Mouse (Mus musculus) spleen, adult 12 weeks (tissue): Measurements from ENCODE around the gene Map3k7.
A peak's percentile ranks its signal among the peaks of the same experiment; 100 is the strongest.

ENCODE experiments used
- DNase-seq: peaks from one replicate; pipeline ENCODE4 v3.0.0; 2022; ENCODE audit warnings: low spot score

Gene Map3k7

DNA sequence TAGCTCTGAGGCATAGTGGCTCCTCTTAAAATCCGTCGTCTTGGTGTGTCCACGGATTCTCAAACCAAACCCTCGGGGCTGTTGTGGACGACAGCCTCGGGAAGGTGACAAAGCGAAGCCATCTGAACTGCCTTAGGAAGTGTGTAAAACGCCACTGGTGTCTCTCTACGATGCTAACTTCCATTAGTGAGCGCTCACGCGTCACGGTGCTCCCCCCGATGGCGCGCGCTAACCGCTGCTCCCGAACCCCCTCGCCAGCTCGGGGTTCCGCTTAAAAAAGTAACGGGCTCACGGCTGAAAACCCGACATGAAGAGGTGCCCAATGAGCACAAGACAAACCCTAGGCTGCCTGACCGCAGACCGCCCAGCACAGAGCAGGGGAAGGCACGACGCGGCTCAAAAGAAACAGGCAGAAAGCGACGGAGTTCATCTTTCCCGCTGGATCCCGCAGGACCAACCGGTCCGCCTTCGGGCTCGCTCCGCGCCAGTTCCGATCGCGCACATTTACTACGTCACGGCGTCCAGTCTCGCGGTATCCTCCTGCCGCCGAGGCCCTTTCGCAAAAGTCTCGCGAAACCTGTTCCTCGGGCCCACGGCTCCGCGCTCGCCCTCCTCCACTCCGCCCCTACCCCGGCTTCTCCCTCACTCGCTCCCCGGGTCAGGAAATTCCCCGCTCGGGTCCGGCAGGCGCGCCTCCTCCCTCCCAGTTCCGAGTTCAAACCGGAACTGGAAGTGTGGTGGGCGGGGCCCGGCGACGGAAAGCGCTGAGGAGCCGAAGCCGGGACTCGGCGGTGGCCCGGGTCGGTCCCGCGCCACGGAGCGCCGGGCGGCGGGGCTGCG is at the start of gene Map3k7:
TSS of gene Map3k7 (plus strand) at position 744 of the 840 bp plus-strand sequence.
- peak; percentile 81 for DNase-seq

DNA sequence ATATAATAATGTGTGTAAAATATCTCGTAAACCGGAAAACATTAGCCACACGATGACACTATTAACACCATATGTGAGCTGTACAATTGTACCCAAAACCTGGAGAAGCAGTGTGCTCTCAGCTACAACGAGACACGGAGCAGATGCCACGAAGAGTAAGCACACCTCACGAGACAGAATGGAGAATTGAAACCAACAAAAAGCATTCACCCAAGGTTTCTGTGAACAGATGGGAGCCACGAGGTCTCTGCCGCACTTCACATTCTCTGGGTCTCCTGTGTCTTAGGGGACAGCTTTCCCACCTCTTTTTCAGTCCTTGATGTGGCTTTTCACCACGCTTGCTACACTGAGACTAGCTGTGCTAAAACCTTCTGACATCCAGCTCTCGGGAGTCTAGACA is 48.8 kb upstream of the Map3k7 start:
- no peak for DNase-seq

DNA sequence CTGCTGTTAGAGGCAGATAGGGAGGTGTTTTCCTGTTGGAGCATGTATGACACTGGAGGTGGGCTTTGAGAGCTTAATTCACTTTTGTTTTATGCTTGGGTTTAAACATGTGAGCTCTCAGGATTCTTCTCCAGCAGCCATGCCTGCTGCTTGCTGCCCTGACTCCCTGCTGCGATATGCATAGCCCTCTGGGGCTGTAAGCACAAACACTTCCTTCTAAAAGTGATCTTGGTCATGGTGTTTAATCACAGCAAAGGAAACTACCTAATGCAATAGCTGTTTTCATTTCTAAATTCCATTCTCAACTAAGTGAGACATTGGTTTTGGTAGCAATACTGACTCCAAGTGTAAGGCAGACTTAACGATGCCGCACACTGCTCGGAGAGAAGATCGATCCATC is 45.2 kb upstream of the Map3k7 start:
- DNase-seq: no peak

DNA sequence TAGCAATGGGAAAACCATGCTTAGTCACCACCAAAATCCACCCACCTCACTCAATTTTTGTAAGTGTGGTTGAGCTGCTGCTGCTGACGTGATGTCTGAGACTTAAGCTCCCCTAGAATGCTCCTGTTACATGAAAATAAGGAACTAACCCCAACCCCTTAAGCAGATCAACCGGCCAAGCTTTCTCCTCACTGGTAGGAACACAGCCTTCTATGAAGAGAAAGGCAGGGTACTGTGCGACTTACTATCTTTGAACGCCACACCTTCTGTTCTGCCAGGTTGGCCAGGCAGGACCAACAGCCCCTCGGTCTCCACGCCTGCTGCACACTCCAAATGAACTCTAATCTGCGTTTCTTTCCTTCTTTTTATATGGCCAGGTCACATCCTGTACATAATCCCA is 41.7 kb upstream of the Map3k7 start:
- no peak for DNase-seq

DNA sequence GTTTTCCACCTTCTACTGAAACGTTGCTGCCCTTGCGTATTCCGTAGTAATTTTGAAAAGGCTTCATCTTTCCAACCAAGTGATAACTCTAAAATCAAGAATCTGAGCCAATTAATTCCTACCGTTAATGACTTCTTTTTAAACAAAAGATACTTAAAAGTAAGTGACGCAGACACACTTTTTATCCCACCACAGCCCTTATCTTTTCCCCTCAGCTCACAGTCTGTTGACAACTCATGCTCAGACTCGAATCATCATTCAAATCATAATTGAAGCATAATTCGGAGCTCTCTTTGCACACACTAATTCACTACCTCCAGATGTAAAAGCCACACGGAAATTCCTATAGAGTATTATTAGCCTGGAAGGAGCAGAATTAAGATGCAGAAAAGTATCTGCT is 40.5 kb upstream of the Map3k7 start:
- DNase-seq: no peak

DNA sequence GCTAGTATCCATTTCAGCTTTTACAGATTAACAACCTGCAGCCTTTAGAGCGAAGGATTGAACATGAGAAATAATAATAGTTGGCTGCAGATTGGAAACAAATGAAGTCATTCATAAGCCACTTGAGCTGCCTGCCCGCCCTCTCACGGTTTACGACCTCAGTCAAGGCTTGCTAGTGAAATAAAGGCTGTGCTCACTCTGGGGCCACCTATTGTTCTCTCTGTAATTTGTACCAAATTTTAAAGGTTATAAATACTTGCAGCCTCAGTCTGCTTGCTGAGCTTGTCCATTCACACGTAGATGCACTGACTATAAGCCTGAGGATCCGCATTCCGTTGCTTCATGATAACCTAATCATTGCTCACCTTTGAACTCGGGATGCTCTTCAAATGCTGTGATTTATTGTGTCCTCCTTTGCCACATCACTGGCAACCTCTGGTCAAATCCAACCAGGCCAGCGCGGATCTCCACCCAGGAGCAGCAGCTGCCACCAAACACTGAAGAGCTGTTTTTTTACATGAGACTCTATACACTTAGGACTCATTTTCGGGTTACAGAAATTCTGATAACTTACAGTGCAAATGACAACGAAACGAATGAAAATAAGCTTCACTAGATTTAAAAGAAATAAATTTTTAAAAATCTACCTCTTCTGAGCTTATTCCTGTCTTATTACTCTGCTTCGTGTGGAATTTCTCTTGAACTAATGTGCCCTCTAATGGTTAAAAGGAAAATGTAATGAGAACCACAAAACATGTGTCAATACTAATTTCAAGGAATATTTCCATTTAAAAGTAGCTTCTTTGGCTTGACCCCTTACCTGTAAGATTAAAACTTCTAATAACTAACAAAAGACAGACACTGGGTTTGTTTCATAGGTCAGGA is 39.4 kb upstream of the Map3k7 start:
- DNase-seq: no peak

DNA sequence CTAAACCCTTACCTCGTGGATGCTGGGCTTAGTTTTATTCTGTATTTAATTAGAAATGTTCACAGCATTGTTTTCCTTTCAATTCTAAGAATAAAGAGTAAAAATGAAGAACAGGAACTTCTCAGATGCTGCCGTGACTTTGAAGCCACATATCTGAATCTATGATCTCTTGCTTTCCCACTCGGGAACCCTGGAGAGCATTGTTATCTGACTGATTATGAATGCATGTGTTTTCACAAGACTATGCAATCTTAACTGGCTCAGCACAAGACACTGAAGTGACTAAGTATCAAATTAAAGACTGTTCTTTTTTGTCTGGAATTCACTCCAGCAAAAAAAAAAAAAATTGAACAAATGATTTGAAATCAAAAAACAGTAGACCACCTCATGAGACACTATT is 30.7 kb upstream of the Map3k7 start:
- no peak for DNase-seq

DNA sequence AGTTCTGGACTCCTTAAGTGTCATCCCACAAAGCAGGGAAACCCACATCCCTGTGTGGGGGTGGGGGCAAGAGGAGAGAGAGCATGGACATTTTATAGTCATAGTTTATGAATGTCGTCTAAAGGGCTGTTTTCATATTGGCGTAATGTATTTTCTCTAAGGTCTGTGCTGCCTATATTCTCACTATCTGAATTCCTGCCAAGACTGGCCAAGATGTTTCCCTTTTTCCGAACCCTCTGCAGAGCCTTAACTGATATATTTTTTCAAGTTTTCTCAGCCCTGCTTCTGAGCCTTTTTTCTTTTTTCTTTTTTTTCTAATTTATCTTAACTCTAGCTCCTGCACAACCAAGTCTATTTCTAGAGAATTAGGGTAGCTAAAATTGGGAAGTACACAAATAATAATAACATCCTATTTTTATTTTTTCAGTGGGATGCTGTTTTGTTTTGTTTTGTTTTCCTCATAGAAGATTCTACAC is 28.0 kb upstream of the Map3k7 start:
- DNase-seq: no peak

DNA sequence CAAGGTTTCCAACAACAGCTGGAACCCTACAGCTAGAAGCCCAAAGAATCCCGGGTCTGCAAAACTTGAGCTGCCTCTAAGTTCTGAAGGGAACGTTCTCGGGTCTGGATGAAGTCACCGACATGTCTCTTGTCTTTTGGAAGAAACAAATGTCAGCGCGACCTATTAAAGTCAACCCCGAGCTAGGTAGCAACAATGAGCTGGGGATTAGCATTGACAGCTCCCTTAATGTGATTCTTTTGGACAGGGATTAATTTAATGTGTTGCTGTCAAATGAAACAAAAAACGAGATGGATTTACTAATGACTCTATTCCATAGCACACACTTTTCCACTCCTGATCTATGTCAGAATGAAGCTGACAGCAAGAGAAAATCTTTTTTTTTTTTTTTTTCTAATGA is 27.5 kb upstream of the Map3k7 start:
- no peak for DNase-seq

DNA sequence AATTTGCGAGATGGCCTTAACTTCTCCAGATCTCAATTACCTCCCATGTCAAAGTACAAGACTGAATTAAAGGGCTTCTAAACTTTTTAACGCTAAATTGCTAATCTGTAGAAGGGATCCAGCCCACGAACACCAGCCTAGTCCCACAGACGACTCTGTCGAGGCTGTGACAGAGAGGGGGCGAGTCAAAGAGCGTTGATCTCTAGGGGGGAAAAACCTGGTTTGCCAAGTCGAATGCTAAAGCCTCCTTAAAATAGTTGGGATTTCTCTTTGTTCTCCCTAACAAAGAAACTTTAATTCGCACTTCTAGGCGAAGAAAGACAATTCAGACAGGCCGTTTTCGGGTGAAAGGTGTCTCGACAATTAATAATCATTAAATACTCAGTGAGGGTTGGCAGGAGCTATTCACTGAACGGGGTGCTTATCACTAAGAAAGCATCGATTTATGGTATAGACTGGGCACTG is 27.0 kb upstream of the Map3k7 start:
- DNase-seq: no peak

DNA sequence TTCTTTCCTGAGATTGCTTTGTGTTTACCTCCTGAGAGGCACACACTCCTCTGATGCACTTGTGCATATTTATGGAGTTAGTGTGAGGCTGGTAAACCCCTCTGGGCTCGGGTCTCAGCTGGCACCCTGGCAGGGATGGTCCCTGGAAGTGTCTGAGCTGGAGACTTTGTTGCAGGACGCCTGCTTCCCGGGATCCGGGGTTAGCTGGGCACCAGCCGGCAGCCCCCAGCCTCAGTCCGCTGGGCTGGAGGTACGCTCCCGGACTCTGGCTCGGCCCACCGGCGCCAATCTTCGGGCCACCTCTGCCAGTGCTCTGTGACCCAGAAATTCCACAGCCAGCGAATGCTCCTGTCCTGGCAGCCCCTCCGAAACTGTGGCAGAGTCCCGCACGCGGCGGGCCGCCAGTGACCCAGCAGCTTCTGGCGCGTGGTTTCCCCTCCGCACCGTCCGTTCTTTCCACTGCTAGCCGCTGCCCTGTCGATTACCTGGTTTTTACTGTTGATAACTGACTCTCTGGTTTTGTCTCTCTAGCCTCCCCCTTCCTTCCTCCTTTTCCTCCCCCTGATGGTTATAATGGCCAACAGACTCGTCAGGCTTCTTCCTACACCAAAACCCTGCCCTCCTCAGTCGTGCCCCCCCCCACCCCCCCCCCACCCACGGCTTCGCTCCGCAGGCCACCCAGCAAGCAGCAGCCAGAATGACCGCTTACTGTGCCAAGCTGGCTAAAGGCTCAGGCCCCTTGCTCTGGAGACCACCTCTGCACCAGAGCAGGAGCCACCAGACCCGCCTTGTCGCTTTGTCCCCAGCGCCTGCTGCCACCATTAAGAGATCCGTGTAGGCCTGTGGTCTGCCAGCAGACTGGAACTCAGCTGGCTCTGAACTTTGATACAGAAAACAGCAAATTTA is 26.3 kb upstream of the Map3k7 start:
- no peak for DNase-seq

DNA sequence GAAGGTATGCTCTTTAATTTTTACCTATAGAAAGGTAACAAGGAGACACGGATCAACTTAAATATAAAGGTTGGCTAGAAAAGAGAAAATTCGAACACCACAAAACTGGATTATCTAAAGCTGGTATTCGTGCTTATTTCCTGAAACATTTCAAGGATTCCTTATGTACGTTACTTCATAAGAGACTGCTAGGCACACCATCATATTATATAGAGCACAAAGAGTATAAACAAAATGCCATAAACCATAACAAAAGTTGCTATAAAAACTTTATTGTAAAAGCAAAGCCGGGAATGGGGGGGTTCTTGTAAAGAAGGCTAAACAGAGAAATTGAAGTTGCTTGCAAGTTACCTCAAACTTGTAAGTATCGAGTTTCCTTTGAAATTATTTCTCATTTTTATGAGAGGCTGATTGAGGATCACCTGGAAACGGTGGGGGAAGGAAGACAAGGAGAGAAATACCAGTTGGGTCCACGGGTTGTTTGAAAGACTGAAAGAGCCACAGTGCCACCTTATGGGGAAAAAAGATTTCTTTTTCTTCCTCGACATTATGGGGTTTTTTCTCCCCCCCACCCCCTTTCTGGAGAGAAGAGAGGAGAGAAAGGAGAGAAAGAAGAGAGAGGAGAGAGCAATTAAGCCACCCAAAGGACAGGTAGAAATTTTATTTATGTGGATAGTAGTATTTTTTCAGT is 25.3 kb upstream of the Map3k7 start:
- no peak for DNase-seq

DNA sequence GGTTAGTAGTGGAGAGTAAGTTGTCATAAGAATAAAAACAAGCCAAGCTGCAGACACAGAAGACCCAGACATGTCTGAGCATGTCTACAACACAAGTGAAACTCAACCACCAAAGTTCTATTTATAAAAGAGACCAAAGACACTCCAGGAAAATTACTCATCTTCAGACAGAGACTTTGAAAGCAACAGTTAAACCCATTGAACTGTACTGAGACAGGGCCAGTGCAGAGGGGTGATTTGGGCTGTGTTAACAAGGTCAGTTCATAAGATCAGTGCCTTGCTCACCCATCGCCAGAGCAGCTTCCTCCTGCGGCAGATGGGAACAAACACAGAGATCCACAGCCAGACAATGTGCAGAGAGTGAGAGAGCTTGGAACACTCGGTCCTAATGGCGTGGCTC is 22.3 kb upstream of the Map3k7 start:
- DNase-seq: no peak

DNA sequence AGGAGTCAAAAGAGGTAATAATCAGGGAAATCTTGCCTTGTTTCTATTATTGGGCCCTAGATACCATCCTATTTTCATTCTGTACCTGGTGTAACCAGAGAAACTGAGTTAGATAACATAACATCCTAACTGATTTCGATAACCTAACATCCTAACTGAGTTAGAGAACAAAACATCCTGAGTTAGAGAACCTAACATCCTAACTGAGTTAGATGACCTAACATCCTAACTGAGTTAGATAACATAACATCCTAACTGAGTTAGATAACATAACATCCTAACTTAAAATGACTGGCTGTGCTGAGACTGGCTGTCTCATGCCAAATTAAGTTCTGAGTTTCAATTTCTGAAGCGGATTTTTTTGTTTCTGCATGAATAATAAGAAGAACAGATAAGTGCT is 20.9 kb upstream of the Map3k7 start:
- DNase-seq: no peak

DNA sequence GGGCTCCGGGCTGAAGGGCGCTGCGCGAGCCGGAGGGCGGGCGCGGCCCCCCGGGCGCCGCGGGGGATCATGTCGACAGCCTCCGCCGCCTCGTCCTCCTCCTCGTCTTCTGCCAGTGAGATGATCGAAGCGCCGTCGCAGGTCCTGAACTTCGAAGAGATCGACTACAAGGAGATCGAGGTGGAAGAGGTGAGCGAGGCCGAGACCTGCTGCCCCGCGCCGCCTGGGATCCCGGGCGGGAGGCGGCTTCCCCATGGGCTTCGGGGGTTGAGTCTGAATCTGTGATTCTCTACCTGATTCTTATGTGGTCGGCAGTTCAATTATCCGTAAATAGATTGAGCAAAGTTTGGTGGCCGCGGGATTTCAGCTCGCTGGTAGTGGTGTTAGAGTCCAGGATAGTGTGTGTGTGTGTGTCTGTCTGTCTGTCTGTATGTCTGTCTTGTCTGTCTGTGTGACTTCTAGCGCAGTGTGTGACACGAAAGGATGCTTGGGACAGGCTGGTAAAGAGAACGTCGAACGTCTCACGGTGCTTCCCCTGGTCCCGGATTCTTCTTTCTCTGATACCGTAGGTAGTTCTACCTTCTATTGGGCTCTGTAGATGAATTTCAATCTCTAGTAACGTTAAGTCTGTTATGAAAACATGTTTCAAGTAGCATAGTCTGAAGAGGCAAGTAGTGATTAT is 438 bp downstream of the Map3k7 start:
- DNase-seq: no peak

DNA sequence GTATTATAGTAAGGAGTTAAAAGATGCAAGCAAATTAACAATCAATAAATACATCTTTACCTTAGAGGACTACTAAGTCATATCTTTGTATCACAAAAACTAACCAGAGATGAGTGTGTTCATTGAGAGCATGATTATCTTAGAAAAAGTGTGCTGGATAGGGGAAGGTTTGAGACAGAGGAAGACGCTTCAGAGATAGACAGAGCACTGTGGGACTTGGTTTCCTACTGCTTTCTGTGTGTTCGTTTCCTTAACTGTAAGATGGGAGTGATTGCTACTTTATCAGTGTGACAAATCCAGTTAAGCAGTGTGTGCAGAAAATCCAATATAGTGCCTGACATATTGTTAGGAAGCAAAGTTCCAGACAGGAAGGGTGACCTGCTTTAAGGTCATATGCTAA is 1.3 kb downstream of the Map3k7 start:
- DNase-seq: no peak

DNA sequence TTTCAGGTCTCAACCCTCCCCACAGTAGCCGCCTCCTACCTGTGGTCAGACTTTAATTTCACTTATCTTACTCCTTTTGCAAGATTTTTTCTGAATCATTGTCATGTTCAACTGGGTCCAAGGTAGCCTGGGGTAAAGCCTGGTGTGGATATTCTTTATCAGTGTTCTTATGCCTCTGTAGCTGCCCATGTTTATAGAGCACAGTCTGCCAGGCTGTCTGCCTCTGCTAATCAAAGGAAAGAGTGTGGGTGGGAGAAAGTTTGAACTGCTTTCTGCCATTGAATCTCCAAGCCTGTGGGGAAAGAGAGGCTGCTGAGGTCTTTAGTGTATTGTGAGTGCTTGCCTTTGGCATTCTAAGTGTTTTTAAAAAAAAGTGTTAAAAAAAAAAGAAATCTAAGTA is 7.5 kb downstream of the Map3k7 start:
- DNase-seq: no peak

DNA sequence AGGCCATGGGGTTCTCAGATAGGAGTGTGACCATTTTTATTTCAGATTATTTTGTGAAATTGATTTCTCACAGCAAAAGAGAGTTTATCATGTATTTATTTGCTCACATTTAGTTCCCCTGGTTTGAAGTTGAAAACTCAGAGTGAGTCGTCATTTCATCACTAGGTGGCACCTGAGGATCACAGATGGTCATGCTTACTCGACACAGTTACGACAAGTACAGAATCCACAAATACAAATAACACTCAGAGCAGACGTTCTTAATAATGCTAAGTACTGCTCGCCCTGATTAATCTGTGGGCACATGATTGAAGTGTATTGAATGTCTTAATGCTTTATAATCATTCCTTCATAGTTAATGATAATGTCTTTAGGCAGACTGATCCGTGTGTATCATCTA is 8.3 kb downstream of the Map3k7 start:
- DNase-seq: no peak

DNA sequence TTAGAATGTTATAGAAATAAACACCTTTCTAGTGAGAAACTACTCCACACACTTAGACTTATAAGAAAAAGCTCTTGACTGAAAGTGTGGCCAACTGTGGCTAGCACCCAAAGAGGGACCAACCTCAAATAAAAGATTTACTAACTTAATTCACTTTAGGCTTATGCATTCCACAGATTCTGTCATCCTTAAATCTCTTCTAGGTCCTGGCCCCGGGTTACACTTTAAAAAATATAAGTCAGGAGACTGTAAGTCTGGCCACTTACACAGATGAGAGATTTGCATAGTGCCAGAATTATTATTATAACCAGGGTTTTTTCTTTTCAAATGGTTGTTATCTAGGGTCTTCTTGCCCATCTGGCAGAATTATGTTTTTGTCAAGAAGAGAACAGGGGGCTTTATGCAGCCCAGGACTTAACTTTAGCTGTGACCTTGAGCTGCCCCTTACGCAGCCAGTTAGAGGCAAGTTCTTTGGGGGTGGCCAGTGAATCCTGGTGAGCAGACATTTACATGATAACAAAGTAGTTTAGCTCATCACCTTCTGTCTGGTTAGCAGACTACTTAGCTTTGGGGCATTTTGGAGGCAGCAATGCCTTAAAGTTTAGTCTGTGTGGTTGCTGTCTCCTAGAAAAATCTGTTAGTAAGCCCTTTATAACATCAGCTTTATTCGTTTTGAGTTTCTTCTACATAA is 11.5 kb downstream of the Map3k7 start:
- no peak for DNase-seq

DNA sequence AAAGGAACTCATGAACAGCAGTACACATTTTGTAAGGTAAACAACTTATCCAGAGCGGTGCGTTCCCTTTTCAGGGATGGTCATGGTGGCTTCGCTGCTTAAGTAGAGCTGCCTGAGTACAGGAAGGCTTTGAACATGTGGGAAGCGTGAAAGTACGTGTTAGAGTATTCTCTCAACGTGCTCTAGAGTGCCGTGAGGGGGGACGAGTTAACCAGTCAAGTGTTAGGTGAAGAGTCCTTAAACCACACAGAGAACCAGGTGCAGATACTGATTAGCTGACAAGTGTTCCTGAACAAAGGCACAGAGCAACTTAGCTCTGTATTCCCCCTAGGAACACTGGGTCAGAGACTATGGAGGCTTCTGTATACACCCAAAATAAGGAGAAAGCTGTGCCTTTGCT is 18.0 kb downstream of the Map3k7 start:
- no peak for DNase-seq
